Mouse (Mus musculus): Measurements from ENCODE around the gene Vmn2r10. TPM values are rescaled to one million over a fixed set of nuclear protein-coding genes. Genes with fewer than 3 reads are reported as not detected.
"Not testable (repeated sequence)": the region's sequence is repeated elsewhere in the genome, so short reads cannot be mapped to it uniquely, and the experiment has no call there.

The Vmn2r10 gene
- not detected in 2 replicates for polyA plus RNA-seq (2012; rRNA removed)

DNA sequence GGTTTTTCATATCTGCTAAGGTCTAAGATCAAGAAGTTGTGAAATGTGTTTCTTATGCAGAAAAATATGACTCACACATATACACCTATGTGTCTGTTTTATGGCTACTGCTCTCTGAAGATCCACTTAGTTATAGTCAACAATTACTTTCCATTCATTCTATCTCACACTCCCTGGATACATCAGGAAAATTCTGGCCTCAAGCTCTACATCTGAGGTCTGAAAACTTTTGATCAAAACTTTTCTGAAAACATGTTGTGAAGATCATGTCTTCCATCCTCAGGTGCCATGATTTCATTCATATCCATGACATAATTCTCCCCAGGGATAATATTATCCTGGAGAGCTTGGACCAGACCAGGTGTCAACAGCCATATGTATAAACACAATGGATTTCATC, at the start of gene Vmn2r10:
Vmn2r10 (minus strand) TSS at position 101 of the 400 bp plus-strand sequence.
- not testable (repeated sequence) for H3K4me3 ChIP-seq (ENCODE audit: low read depth, low read length); H3K4me1 ChIP-seq (ENCODE audit: control insufficient read depth, insufficient read depth, insufficient read length, low read length); H3K27ac ChIP-seq (ENCODE audit: insufficient read depth, low read depth, low read length); H3K36me3 ChIP-seq (ENCODE audit: control insufficient read depth, insufficient read depth, low read length); H3K27me3 ChIP-seq (ENCODE audit: control insufficient read depth, insufficient read depth, low read length)

- H3K27ac ChIP-seq (ENCODE audit: insufficient read depth, low read depth, low read length) = no peak overlapping the region
- H3K36me3 ChIP-seq (ENCODE audit: control insufficient read depth, insufficient read depth, low read length) = no peaks in the 10 kb centered on the region
- 29% methylated on average over 1 of the region's 1 CpGs for WGBS
- TF ChIP-seq CTCF (IDR thresholded peaks at IDR 0.05; ENCODE audit: extremely low read depth, insufficient read length, insufficient replicate concordance, low read depth, low read length) (no peak), POLR2A (IDR thresholded peaks at IDR 0.05; ENCODE audit: low read depth, low read length) (no peak)
- no peaks in the 10 kb centered on the region for H3K27me3 ChIP-seq (ENCODE audit: control insufficient read depth, insufficient read depth, low read length)
- no peak overlapping the region for H3K4me3 ChIP-seq (ENCODE audit: low read depth, low read length)
- H3K4me1 ChIP-seq (ENCODE audit: control insufficient read depth, insufficient read depth, insufficient read length, low read length) = no peaks in the 10 kb centered on the region
Observed at GRCm38 (mm10) chr5:109055286-109055685, 49.0 kb upstream of the Vmn2r10 start.

- Histone ChIP-seq H3K27ac (ENCODE audit: insufficient read depth, low read depth, low read length) (no peak overlapping the region), H3K36me3 (ENCODE audit: control insufficient read depth, insufficient read depth, low read length) (no peaks in the 10 kb centered on the region), H3K4me3 (ENCODE audit: low read depth, low read length) (no peak overlapping the region), H3K4me1 (ENCODE audit: control insufficient read depth, insufficient read depth, insufficient read length, low read length) (no peaks in the 10 kb centered on the region), H3K27me3 (ENCODE audit: control insufficient read depth, insufficient read depth, low read length) (no peaks in the 10 kb centered on the region)
- TF ChIP-seq CTCF (IDR thresholded peaks at IDR 0.05; ENCODE audit: extremely low read depth, insufficient read length, insufficient replicate concordance, low read depth, low read length) (no peak), POLR2A (IDR thresholded peaks at IDR 0.05; ENCODE audit: low read depth, low read length) (no peak)
Observed at GRCm38 (mm10) chr5:109032591-109032990, 26.3 kb upstream of the Vmn2r10 start.

DNA sequence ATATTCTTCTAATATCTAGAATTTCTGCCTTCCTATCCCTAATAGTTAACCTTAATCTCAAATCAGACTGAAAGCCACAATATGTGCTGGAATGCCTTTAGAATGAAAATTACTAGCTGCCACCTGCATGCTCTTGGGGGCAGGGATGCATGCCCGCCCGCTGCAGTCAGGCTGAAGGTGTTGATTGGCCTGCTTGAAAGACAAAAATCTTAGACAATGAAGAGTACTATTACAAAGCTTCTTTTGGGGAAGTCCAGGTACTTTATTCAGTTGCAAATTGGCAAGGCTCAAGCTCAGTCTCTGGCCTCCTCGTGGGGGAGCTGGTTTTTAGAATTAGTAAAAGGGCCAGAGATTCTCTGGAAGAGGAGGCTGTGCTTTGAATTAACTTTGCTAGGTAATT, 17.4 kb downstream of the Vmn2r10 start:
- no peaks in the 10 kb centered on the region for H3K4me1 ChIP-seq (ENCODE audit: control insufficient read depth, insufficient read depth, insufficient read length, low read length)
- 78% methylated on average over 3 of the region's 3 CpGs for WGBS
- no peak overlapping the region for H3K4me3 ChIP-seq (ENCODE audit: low read depth, low read length)

More for the DNA sequence above, 17.4 kb downstream of the Vmn2r10 start:
- Histone ChIP-seq H3K27me3 (ENCODE audit: control insufficient read depth, insufficient read depth, low read length) (no peaks in the 10 kb centered on the region), H3K27ac (ENCODE audit: insufficient read depth, low read depth, low read length) (no peak overlapping the region), H3K36me3 (ENCODE audit: control insufficient read depth, insufficient read depth, low read length) (no peaks in the 10 kb centered on the region)
- TF ChIP-seq CTCF (IDR thresholded peaks at IDR 0.05; ENCODE audit: extremely low read depth, insufficient read length, insufficient replicate concordance, low read depth, low read length) (no peak), POLR2A (IDR thresholded peaks at IDR 0.05; ENCODE audit: low read depth, low read length) (no peak)

Other genes starting within 250 kb of the Vmn2r10 start
- gene Rnf212, start 231.5 kb downstream of the Vmn2r10 start, polyA plus RNA-seq (2012; rRNA removed) = 0.14 and 2.7 TPM in 2 replicates
- 0.61 TPM in 1 of 2 replicates, not detected in the other for gene Tmed11, start 211.2 kb downstream of the Vmn2r10 start, polyA plus RNA-seq (2012; rRNA removed)
- gene Vmn2r8, start 197.7 kb downstream of the Vmn2r10 start, polyA plus RNA-seq (2012; rRNA removed) = 0.01 TPM in 1 of 2 replicates, not detected in the other
- not detected in 2 replicates for gene Vmn2r9, start 153.9 kb downstream of the Vmn2r10 start, polyA plus RNA-seq (2012; rRNA removed)
- gene Vmn2r11, start 53.0 kb upstream of the Vmn2r10 start, polyA plus RNA-seq (2012; rRNA removed) = not detected in 2 replicates
- gene Vmn2r12, start 91.4 kb upstream of the Vmn2r10 start, polyA plus RNA-seq (2012; rRNA removed) = not detected in 2 replicates
- not detected in 2 replicates for gene Vmn2r13, start 185.7 kb upstream of the Vmn2r10 start, polyA plus RNA-seq (2012; rRNA removed)
- not detected in 2 replicates for gene Vmn2r14, start 218.2 kb upstream of the Vmn2r10 start, polyA plus RNA-seq (2012; rRNA removed)

Data from small intestine, adult 2 months (tissue).